Mouse (Mus musculus): ENCODE measurements around the gene Eif3l.

- TF ChIP-seq TAL1 (IDR thresholded peaks at IDR 0.05; ENCODE audit: low read length) (no peak), GATA1 (IDR thresholded peaks at IDR 0.05; ENCODE audit: low read length) (no peak)
These were observed 49.2 kb upstream of the Eif3l start for GRCm38 (mm10) chr15:79025687-79026308.
